Mouse (Mus musculus): ENCODE data around the gene Glb1l. TPM values are rescaled to one million over a fixed set of nuclear protein-coding genes. Genes with fewer than 3 reads are reported as not detected.

Gene Glb1l
- total RNA-seq (2014; fragmentation: Nextera tagmentation) (10.1 and 19.2 TPM in 2 replicates), total RNA-seq (2017) (11.0 and 12.5 TPM in 2 replicates), polyA plus RNA-seq (2012) (0.29 and 0.83 TPM in 2 replicates)

- peaks cover 62% of the 10 kb centered on the region for H3K4me1 ChIP-seq (ENCODE audit: insufficient read depth, low read depth, low read length)
- peak; percentile 99 for DNase-seq (ENCODE audit: low spot score)
- H3K4me3 ChIP-seq (ENCODE audit: low read depth, low read length), result peak within 1 kb of the TSS; percentile 75
- H3K27me3 ChIP-seq (ENCODE audit: insufficient read depth, low read length), result no peaks in the 10 kb centered on the region
- ATAC-seq (ENCODE audit: extremely low read depth, insufficient number of reproducible peaks, low FRiP score, poor library complexity, severe bottlenecking), result peak; percentile 90
- no peaks in the 10 kb centered on the region for H3K9me3 ChIP-seq (replicated peaks)
- peaks cover 65% of the 10 kb centered on the region for H3K36me3 ChIP-seq (replicated peaks)
- TF ChIP-seq POLR2AphosphoS5 (IDR thresholded peaks at IDR 0.05; ENCODE audit: insufficient replicate concordance, low read depth, low read length) (no peak), TAL1 (conservative IDR thresholded peaks at IDR 0.05; ENCODE audit: low read depth, low read length) (no peak), GATA1 (IDR thresholded peaks at IDR 0.05; ENCODE audit: borderline replicate concordance, low read length) (no peak), GATA2 (IDR thresholded peaks at IDR 0.05; ENCODE audit: borderline replicate concordance, low read depth, low read length) (no peak), CTCF (IDR thresholded peaks at IDR 0.05; ENCODE audit: low read depth, low read length) (no peak)
Measured at GRCm38 (mm10) chr1:75210136-75211087, at the start of gene Glb1l, which contains the start of gene Stk16. Gene Glb1l (minus strand): TSS chr1:75210813. Gene Stk16 (plus strand): TSS chr1:75210838.

GRCm38 (mm10) chr1:75255516-75256046 lies 45.0 kb upstream of the Glb1l start:
- Histone ChIP-seq H3K27me3 (ENCODE audit: insufficient read depth, low read length) (peaks cover 14% of the 10 kb centered on the region; the same call in 1 of the 2 replicates), H3K36me3 (replicated peaks) (no peaks in the 10 kb centered on the region), H3K4me3 (ENCODE audit: low read depth, low read length) (no peak overlapping the region), H3K4me1 (ENCODE audit: insufficient read depth, low read depth, low read length) (peaks cover 46% of the 10 kb centered on the region), H3K9me3 (replicated peaks) (no peaks in the 10 kb centered on the region)
- TF ChIP-seq TAL1 (conservative IDR thresholded peaks at IDR 0.05; ENCODE audit: low read depth, low read length) (no peak), CTCF (IDR thresholded peaks at IDR 0.05; ENCODE audit: low read depth, low read length) (no peak), GATA2 (IDR thresholded peaks at IDR 0.05; ENCODE audit: borderline replicate concordance, low read depth, low read length) (no peak), GATA1 (IDR thresholded peaks at IDR 0.05; ENCODE audit: borderline replicate concordance, low read length) (no peak), POLR2AphosphoS5 (IDR thresholded peaks at IDR 0.05; ENCODE audit: insufficient replicate concordance, low read depth, low read length) (no peak)
- ATAC-seq (ENCODE audit: extremely low read depth, insufficient number of reproducible peaks, low FRiP score, poor library complexity, severe bottlenecking), result no peak
- DNase-seq (ENCODE audit: low spot score), result no peak

GRCm38 (mm10) chr1:75254625-75255013 lies 44.0 kb upstream of the Glb1l start:
- Histone ChIP-seq H3K4me1 (ENCODE audit: insufficient read depth, low read depth, low read length) (peaks cover 49% of the 10 kb centered on the region), H3K9me3 (replicated peaks) (no peaks in the 10 kb centered on the region), H3K4me3 (ENCODE audit: low read depth, low read length) (no peak overlapping the region), H3K27me3 (ENCODE audit: insufficient read depth, low read length) (peaks cover 14% of the 10 kb centered on the region; the same call in 1 of the 2 replicates), H3K36me3 (replicated peaks) (no peaks in the 10 kb centered on the region)
- ATAC-seq (ENCODE audit: extremely low read depth, insufficient number of reproducible peaks, low FRiP score, poor library complexity, severe bottlenecking) (no peak), DNase-seq (ENCODE audit: low spot score) (no peak)
- TF ChIP-seq GATA2 (IDR thresholded peaks at IDR 0.05; ENCODE audit: borderline replicate concordance, low read depth, low read length) (no peak), CTCF (IDR thresholded peaks at IDR 0.05; ENCODE audit: low read depth, low read length) (no peak), TAL1 (conservative IDR thresholded peaks at IDR 0.05; ENCODE audit: low read depth, low read length) (no peak), POLR2AphosphoS5 (IDR thresholded peaks at IDR 0.05; ENCODE audit: insufficient replicate concordance, low read depth, low read length) (no peak), GATA1 (IDR thresholded peaks at IDR 0.05; ENCODE audit: borderline replicate concordance, low read length) (no peak)

- no peaks in the 10 kb centered on the region for H3K9me3 ChIP-seq (replicated peaks)
- H3K4me1 ChIP-seq (ENCODE audit: insufficient read depth, low read depth, low read length), result peaks cover 50% of the 10 kb centered on the region
- H3K36me3 ChIP-seq (replicated peaks), result no peaks in the 10 kb centered on the region
- peak; percentile 99 for TF ChIP-seq CTCF (IDR thresholded peaks at IDR 0.05; ENCODE audit: low read depth, low read length)
- no peak for TF ChIP-seq GATA1 (IDR thresholded peaks at IDR 0.05; ENCODE audit: borderline replicate concordance, low read length)
- peaks cover 14% of the 10 kb centered on the region; the same call in 1 of the 2 replicates for H3K27me3 ChIP-seq (ENCODE audit: insufficient read depth, low read length)
- DNase-seq (ENCODE audit: low spot score) (peak; percentile 62), ATAC-seq (ENCODE audit: extremely low read depth, insufficient number of reproducible peaks, low FRiP score, poor library complexity, severe bottlenecking) (no peak)
- no peak overlapping the region for H3K4me3 ChIP-seq (ENCODE audit: low read depth, low read length)
Measured at GRCm38 (mm10) chr1:75253849-75254624, 43.4 kb upstream of the Glb1l start.

- no peak for TF ChIP-seq POLR2AphosphoS5 (IDR thresholded peaks at IDR 0.05; ENCODE audit: insufficient replicate concordance, low read depth, low read length)
- no peak for TF ChIP-seq TAL1 (conservative IDR thresholded peaks at IDR 0.05; ENCODE audit: low read depth, low read length)
- TF ChIP-seq CTCF (IDR thresholded peaks at IDR 0.05; ENCODE audit: low read depth, low read length), result no peak
- no peak for TF ChIP-seq GATA1 (IDR thresholded peaks at IDR 0.05; ENCODE audit: borderline replicate concordance, low read length)
- no peak for TF ChIP-seq GATA2 (IDR thresholded peaks at IDR 0.05; ENCODE audit: borderline replicate concordance, low read depth, low read length)
- Histone ChIP-seq H3K27me3 (ENCODE audit: insufficient read depth, low read length) (peaks cover 9% of the 10 kb centered on the region; the same call in 1 of the 2 replicates), H3K36me3 (replicated peaks) (no peaks in the 10 kb centered on the region), H3K4me1 (ENCODE audit: insufficient read depth, low read depth, low read length) (peaks cover 55% of the 10 kb centered on the region), H3K4me3 (ENCODE audit: low read depth, low read length) (no peak overlapping the region), H3K9me3 (replicated peaks) (no peaks in the 10 kb centered on the region)
- DNase-seq (ENCODE audit: low spot score) (no peak), ATAC-seq (ENCODE audit: extremely low read depth, insufficient number of reproducible peaks, low FRiP score, poor library complexity, severe bottlenecking) (no peak)
Measured at GRCm38 (mm10) chr1:75253029-75253428, 42.4 kb upstream of the Glb1l start.

All from G1E (cell line).